Mouse (Mus musculus) small intestine, adult 2 months (tissue): ENCODE measurements around the gene Wdr19.

Experiments used
- CTCF ChIP-seq: fragments of 200-500 bp; IDR thresholded peaks from 2 replicates; pipeline ENCODE4 v1.5.1; 2012; ENCODE audit warnings: low read depth, mild to moderate bottlenecking, control low read depth, inconsistent platforms, low read length, moderate library complexity, mixed read lengths; ENCODE audit not compliant: insufficient replicate concordance, insufficient read length; ENCODE audit errors: extremely low read depth
- POLR2A ChIP-seq: fragments of 200-500 bp; IDR thresholded peaks from 2 replicates; pipeline ENCODE4 v1.6.1; 2012; ENCODE audit warnings: low read depth, mild to moderate bottlenecking, control low read depth, inconsistent platforms, low read length, moderate library complexity

DNA sequence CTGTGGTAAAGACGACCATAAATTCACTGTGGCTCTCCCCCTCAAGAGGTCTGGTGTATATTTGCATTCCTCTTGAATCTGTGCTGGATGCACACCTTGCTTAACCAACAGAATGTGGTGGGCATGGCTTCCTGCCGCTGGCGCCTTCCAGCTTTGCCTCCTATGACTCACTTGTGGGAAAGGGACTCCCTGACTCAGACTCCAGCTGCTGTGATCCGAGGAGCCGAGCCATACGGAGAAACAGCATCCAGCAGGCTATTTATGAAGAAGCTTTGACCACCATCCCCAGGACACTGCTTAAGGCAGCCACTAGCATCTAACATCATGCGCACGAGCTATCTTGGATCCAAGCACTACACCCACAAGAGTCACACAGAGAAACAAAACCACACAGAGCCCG, 5.1 kb upstream of the Wdr19 start:
- TF ChIP-seq CTCF (no peak), POLR2A (no peak)
